Mouse (Mus musculus): ENCODE measurements around the gene Pcdh9. TPM values are rescaled to one million over a fixed set of nuclear protein-coding genes. Genes with fewer than 3 reads are reported as not detected.

Pcdh9 gene
- 0.08 and 0.14 TPM in 2 replicates for polyA plus RNA-seq (2012; rRNA removed)

DNA sequence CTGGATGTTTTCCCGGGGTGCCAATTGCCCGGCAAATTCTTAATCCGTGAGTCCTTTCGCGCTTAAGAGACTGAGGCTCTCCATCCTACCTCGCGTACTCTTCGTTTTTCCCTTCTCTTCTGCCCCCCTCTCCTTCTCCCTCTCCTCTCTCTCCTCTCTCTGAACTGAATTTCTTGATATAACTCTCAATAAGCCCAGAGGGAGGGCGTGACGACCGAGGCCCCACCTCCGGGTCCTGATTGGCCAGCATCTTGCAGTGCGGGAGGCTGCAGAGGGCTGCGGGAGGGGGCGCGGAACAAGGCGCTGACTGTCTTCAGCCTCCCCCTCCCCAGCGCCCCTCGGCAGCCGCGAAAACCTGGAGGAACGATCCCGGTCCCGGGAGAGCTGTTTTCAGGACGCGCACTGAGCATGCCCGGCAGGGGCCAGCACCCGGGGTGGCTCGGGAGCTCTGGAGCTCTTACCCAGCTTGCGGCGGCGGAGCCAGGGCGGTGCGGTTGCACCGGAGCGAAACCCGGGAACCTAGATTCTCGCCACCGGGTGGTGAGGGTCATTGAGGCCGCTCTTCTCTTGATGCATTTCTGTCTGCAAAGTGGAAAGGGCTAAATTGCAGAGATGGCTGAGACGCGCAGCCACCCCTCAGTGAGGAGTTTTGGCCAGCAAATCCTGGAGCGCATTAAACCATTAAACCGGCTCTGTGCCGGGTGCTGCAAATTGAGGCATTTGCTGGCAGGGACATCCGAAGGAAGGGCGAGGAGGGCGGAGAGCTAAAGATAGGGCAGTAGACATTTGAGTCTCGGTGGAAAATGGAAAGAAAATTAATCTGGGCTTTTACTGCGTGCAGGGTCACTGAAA, at the start of gene Pcdh9:
Gene Pcdh9 (minus strand): TSS at position 161 of the 852 bp plus-strand sequence.

Measured in liver, embryonic 18 days (tissue).